Mouse (Mus musculus): Measurements from ENCODE around the gene Nr1h2. TPM values are rescaled to one million over a fixed set of nuclear protein-coding genes. Genes with fewer than 3 reads are reported as not detected.

Gene Nr1h2
- polyA plus RNA-seq, 1 experiment from 2014 or later = 60.8 TPM

- Histone ChIP-seq H3K9me3 (ENCODE audit: control insufficient read depth, low read length) (no peaks in the 10 kb centered on the region), H3K27me3 (replicated peaks; ENCODE audit: control insufficient read depth, insufficient read depth, low read length) (no peaks in the 10 kb centered on the region), H3K4me1 (ENCODE audit: control insufficient read depth, insufficient read depth, low read length) (no peaks in the 10 kb centered on the region), H3K9ac (ENCODE audit: low read depth, low read length) (no peak overlapping the region), H3K4me2 (ENCODE audit: low read depth, low read length) (no peak overlapping the region), H3K4me3 (ENCODE audit: low read depth, low read length) (no peak overlapping the region), H3K27ac (replicated peaks; ENCODE audit: low read depth, low read length) (no peak overlapping the region), H3K36me3 (ENCODE audit: control insufficient read depth, insufficient read depth, low read length) (no peaks in the 10 kb centered on the region)
- WGBS = 86% methylated on average over 10 of the region's 10 CpGs
- ATAC-seq (ENCODE audit: low read depth) (no peak), DNase-seq (ENCODE audit: low spot score) (no peak)
Observed at GRCm38 (mm10) chr7:44564486-44564885, 10.7 kb upstream of the Nr1h2 start.

- DNase-seq (ENCODE audit: low spot score) (no peak), ATAC-seq (ENCODE audit: low read depth) (no peak)
- Histone ChIP-seq H3K36me3 (ENCODE audit: control insufficient read depth, insufficient read depth, low read length) (no peaks in the 10 kb centered on the region), H3K9ac (ENCODE audit: low read depth, low read length) (no peak overlapping the region), H3K27me3 (replicated peaks; ENCODE audit: control insufficient read depth, insufficient read depth, low read length) (no peaks in the 10 kb centered on the region), H3K4me3 (ENCODE audit: low read depth, low read length) (no peak overlapping the region), H3K9me3 (ENCODE audit: control insufficient read depth, low read length) (no peaks in the 10 kb centered on the region), H3K27ac (replicated peaks; ENCODE audit: low read depth, low read length) (no peak overlapping the region), H3K4me2 (ENCODE audit: low read depth, low read length) (no peak overlapping the region), H3K4me1 (ENCODE audit: control insufficient read depth, insufficient read depth, low read length) (no peaks in the 10 kb centered on the region)
- WGBS = 49% methylated on average over 8 of the region's 8 CpGs
Observed at GRCm38 (mm10) chr7:44563284-44563683, 9.5 kb upstream of the Nr1h2 start.

- no peak overlapping the region for H3K4me3 ChIP-seq (ENCODE audit: low read depth, low read length)
- 52% methylated on average over 18 of the region's 18 CpGs for WGBS
- no peaks in the 10 kb centered on the region for H3K9me3 ChIP-seq (ENCODE audit: control insufficient read depth, low read length)
- ATAC-seq (ENCODE audit: low read depth) = peak; percentile 79
- no peaks in the 10 kb centered on the region for H3K4me1 ChIP-seq (ENCODE audit: control insufficient read depth, insufficient read depth, low read length)
- H3K36me3 ChIP-seq (ENCODE audit: control insufficient read depth, insufficient read depth, low read length) = no peaks in the 10 kb centered on the region
- peak overlapping the region; percentile 42; the same call in 1 of the 2 replicates for H3K9ac ChIP-seq (ENCODE audit: low read depth, low read length)
- no peaks in the 10 kb centered on the region for H3K27me3 ChIP-seq (replicated peaks; ENCODE audit: control insufficient read depth, insufficient read depth, low read length)
- peak; percentile 90 for DNase-seq (ENCODE audit: low spot score)
- H3K27ac ChIP-seq (replicated peaks; ENCODE audit: low read depth, low read length) = no peak overlapping the region
- no peak overlapping the region for H3K4me2 ChIP-seq (ENCODE audit: low read depth, low read length)
Observed at GRCm38 (mm10) chr7:44560435-44561400, 7.0 kb upstream of the Nr1h2 start.

- 69% methylated on average over 2 of the region's 2 CpGs for WGBS
Observed at GRCm38 (mm10) chr7:44557629-44558028, 3.9 kb upstream of the Nr1h2 start.

GRCm38 (mm10) chr7:44553196-44553764 lies 471 bp downstream of the Nr1h2 start:
- WGBS = 2% methylated on average over 28 of the region's 32 CpGs
- Histone ChIP-seq H3K4me3 (ENCODE audit: low read depth, low read length) (peak overlapping the region; percentile 97), H3K4me2 (ENCODE audit: low read depth, low read length) (peak overlapping the region; percentile 59), H3K4me1 (ENCODE audit: control insufficient read depth, insufficient read depth, low read length) (peaks cover 7% of the 10 kb centered on the region), H3K9ac (ENCODE audit: low read depth, low read length) (peak overlapping the region; percentile 86), H3K27ac (replicated peaks; ENCODE audit: low read depth, low read length) (peak overlapping the region; percentile 100), H3K36me3 (ENCODE audit: control insufficient read depth, insufficient read depth, low read length) (peaks cover 31% of the 10 kb centered on the region), H3K9me3 (ENCODE audit: control insufficient read depth, low read length) (no peaks in the 10 kb centered on the region), H3K27me3 (replicated peaks; ENCODE audit: control insufficient read depth, insufficient read depth, low read length) (no peaks in the 10 kb centered on the region)
- peak; percentile 93 for DNase-seq (ENCODE audit: low spot score)
- peak; percentile 72 for ATAC-seq (ENCODE audit: low read depth)

More at GRCm38 (mm10) chr7:44557629-44558028, 3.9 kb upstream of the Nr1h2 start:
- Histone ChIP-seq H3K9ac (ENCODE audit: low read depth, low read length) (no peak overlapping the region), H3K9me3 (ENCODE audit: control insufficient read depth, low read length) (no peaks in the 10 kb centered on the region), H3K27ac (replicated peaks; ENCODE audit: low read depth, low read length) (no peak overlapping the region), H3K4me1 (ENCODE audit: control insufficient read depth, insufficient read depth, low read length) (peaks cover 5% of the 10 kb centered on the region), H3K4me2 (ENCODE audit: low read depth, low read length) (no peak overlapping the region), H3K4me3 (ENCODE audit: low read depth, low read length) (no peak overlapping the region), H3K36me3 (ENCODE audit: control insufficient read depth, insufficient read depth, low read length) (no peaks in the 10 kb centered on the region), H3K27me3 (replicated peaks; ENCODE audit: control insufficient read depth, insufficient read depth, low read length) (no peaks in the 10 kb centered on the region)
- no peak for DNase-seq (ENCODE audit: low spot score)
- ATAC-seq (ENCODE audit: low read depth) = no peak

GRCm38 (mm10) chr7:44552141-44552908 lies 1.4 kb downstream of the Nr1h2 start:
- WGBS = 91% methylated on average over 31 of the region's 31 CpGs
- Histone ChIP-seq H3K4me1 (ENCODE audit: control insufficient read depth, insufficient read depth, low read length) (peaks cover 15% of the 10 kb centered on the region), H3K36me3 (ENCODE audit: control insufficient read depth, insufficient read depth, low read length) (peaks cover 31% of the 10 kb centered on the region), H3K4me3 (ENCODE audit: low read depth, low read length) (peak overlapping the region; percentile 97), H3K27ac (replicated peaks; ENCODE audit: low read depth, low read length) (peak overlapping the region; percentile 100; the same call in 1 of the 2 replicates), H3K27me3 (replicated peaks; ENCODE audit: control insufficient read depth, insufficient read depth, low read length) (no peaks in the 10 kb centered on the region), H3K4me2 (ENCODE audit: low read depth, low read length) (peak overlapping the region; percentile 59), H3K9ac (ENCODE audit: low read depth, low read length) (0 out of 2 replicates have a peak overlapping the region, but pooled peaks have one; percentile 25), H3K9me3 (ENCODE audit: control insufficient read depth, low read length) (no peaks in the 10 kb centered on the region)
- ATAC-seq (ENCODE audit: low read depth) = no peak
- DNase-seq (ENCODE audit: low spot score) = no peak

GRCm38 (mm10) chr7:44551731-44552130 lies 2.0 kb downstream of the Nr1h2 start:
- Histone ChIP-seq H3K4me1 (ENCODE audit: control insufficient read depth, insufficient read depth, low read length) (peaks cover 20% of the 10 kb centered on the region), H3K9me3 (ENCODE audit: control insufficient read depth, low read length) (no peaks in the 10 kb centered on the region), H3K36me3 (ENCODE audit: control insufficient read depth, insufficient read depth, low read length) (peaks cover 31% of the 10 kb centered on the region), H3K27ac (replicated peaks; ENCODE audit: low read depth, low read length) (no peak overlapping the region), H3K4me2 (ENCODE audit: low read depth, low read length) (no peak overlapping the region), H3K4me3 (ENCODE audit: low read depth, low read length) (no peak overlapping the region), H3K9ac (ENCODE audit: low read depth, low read length) (no peak overlapping the region), H3K27me3 (replicated peaks; ENCODE audit: control insufficient read depth, insufficient read depth, low read length) (no peaks in the 10 kb centered on the region)
- DNase-seq (ENCODE audit: low spot score) (no peak), ATAC-seq (ENCODE audit: low read depth) (no peak)
- 85% methylated on average over 18 of the region's 22 CpGs for WGBS

GRCm38 (mm10) chr7:44551301-44551700 lies 2.5 kb downstream of the Nr1h2 start:
- Histone ChIP-seq H3K36me3 (ENCODE audit: control insufficient read depth, insufficient read depth, low read length) (peaks cover 31% of the 10 kb centered on the region), H3K27me3 (replicated peaks; ENCODE audit: control insufficient read depth, insufficient read depth, low read length) (no peaks in the 10 kb centered on the region), H3K4me3 (ENCODE audit: low read depth, low read length) (no peak overlapping the region), H3K4me1 (ENCODE audit: control insufficient read depth, insufficient read depth, low read length) (peaks cover 20% of the 10 kb centered on the region), H3K27ac (replicated peaks; ENCODE audit: low read depth, low read length) (no peak overlapping the region), H3K4me2 (ENCODE audit: low read depth, low read length) (no peak overlapping the region), H3K9me3 (ENCODE audit: control insufficient read depth, low read length) (no peaks in the 10 kb centered on the region), H3K9ac (ENCODE audit: low read depth, low read length) (no peak overlapping the region)
- DNase-seq (ENCODE audit: low spot score) (no peak), ATAC-seq (ENCODE audit: low read depth) (no peak)
- WGBS = 96% methylated on average over 21 of the region's 21 CpGs

Data from embryonic facial prominence, embryonic 14.5 days (tissue).